ENCODE assay signal across 20 mouse cellular contexts in genomic region chr16:88087280-88087679, GRCm38 (mm10).
DNase-seq lines count a peak whose midpoint lies in the region; ATAC-seq lines count a peak whose summit lies in the region.
"Had no signal": no experiment of that assay in that cellular context is flagged by ENCODE, and none has a peak within 500 bp of the region (broad histone marks: within the 10 kb centered on the region; RNA-seq: fewer than 3 reads in every experiment).

No protein-coding gene starts in this region.

- no peak for DNase-seq in hindbrain, embryonic 10.5 days (ENCODE audit: low spot score)
- DNase-seq in right cerebral cortex, postnatal 14 days: peak; percentile 15
- no peak for DNase-seq in right cerebral cortex, postnatal 25 days
- DNase-seq in hindbrain, embryonic 14.5 days (ENCODE audit: low spot score): no peak
- DNase-seq in frontal cortex, postnatal 25 days (ENCODE audit: low spot score in 2 of 2): no peak
- no peak for DNase-seq in frontal cortex, postnatal 36 days (ENCODE audit: low spot score in 2 of 2)
- DNase-seq: adrenal gland, postnatal 10 days; gastrocnemius, postnatal 25 days; heart, postnatal 4 days; kidney, adult 11 months; kidney, postnatal 25 days; spleen, adult 18-20 months; thymus, postnatal 14 days had no signal

- no peaks in the 10 kb centered on the region for H3K9me3 ChIP-seq in hindbrain, embryonic 13.5 days
- no peaks in the 10 kb centered on the region for H3K9me3 ChIP-seq in hindbrain, embryonic 10.5 days
- no peaks in the 10 kb centered on the region for H3K9me3 ChIP-seq in hindbrain, embryonic 14.5 days (ENCODE audit: control insufficient read depth, low read length)
- H3K9me3 ChIP-seq: embryonic facial prominence, embryonic 12.5 days; heart, embryonic 12.5 days; lung, embryonic 15.5 days; stomach, embryonic 15.5 days had no signal

- no peak overlapping the region for H3K4me2 ChIP-seq in hindbrain, embryonic 13.5 days
- no peak overlapping the region for H3K4me2 ChIP-seq in hindbrain, embryonic 14.5 days (replicated peaks)
- H3K4me2 ChIP-seq: embryonic facial prominence, embryonic 12.5 days; heart, embryonic 12.5 days; liver, embryonic 11.5 days; lung, embryonic 15.5 days; stomach, embryonic 15.5 days had no signal

- peak; percentile 68; the same call in 1 of the 2 replicates for ATAC-seq in hindbrain, embryonic 13.5 days (ENCODE audit: low FRiP score)
- peak; percentile 60; the same call in 1 of the 2 replicates for ATAC-seq in hindbrain, embryonic 14.5 days (ENCODE audit: low FRiP score)
- ATAC-seq: CD4-positive, CD25-positive, alpha-beta regulatory T cell, adult 4 months had no signal

- H3K9ac ChIP-seq in hindbrain, embryonic 13.5 days: 0 out of 2 replicates have a peak overlapping the region, but pooled peaks have one; percentile 14
- no peak overlapping the region for H3K9ac ChIP-seq in hindbrain, embryonic 14.5 days
- H3K9ac ChIP-seq: embryonic facial prominence, embryonic 12.5 days; heart, embryonic 12.5 days; lung, embryonic 15.5 days; stomach, embryonic 15.5 days had no signal

- no peaks in the 10 kb centered on the region for H3K36me3 ChIP-seq in hindbrain, embryonic 13.5 days
- H3K36me3 ChIP-seq in hindbrain, embryonic 10.5 days: no peaks in the 10 kb centered on the region
- no peaks in the 10 kb centered on the region for H3K36me3 ChIP-seq in hindbrain, embryonic 14.5 days (replicated peaks; ENCODE audit: control insufficient read depth, insufficient read depth)
- H3K36me3 ChIP-seq: embryonic facial prominence, embryonic 12.5 days; heart, embryonic 12.5 days; lung, embryonic 15.5 days; stomach, embryonic 15.5 days had no signal

- H3K27ac ChIP-seq in hindbrain, embryonic 13.5 days: no peak overlapping the region
- H3K27ac ChIP-seq in hindbrain, embryonic 10.5 days: no peak overlapping the region
- H3K27ac ChIP-seq in hindbrain, embryonic 14.5 days: no peak overlapping the region
- H3K27ac ChIP-seq: embryonic facial prominence, embryonic 12.5 days; lung, embryonic 15.5 days; stomach, embryonic 15.5 days had no signal

- H3K4me1 ChIP-seq in hindbrain, embryonic 13.5 days (replicated peaks): peaks cover 15% of the 10 kb centered on the region
- H3K4me1 ChIP-seq in hindbrain, embryonic 10.5 days (replicated peaks): no peaks in the 10 kb centered on the region
- H3K4me1 ChIP-seq in hindbrain, embryonic 14.5 days (replicated peaks; ENCODE audit: control insufficient read depth, insufficient read depth, low read length): 0 out of 2 replicates have a peak, but pooled peaks cover 6% of the 10 kb centered on the region
- H3K4me1 ChIP-seq: embryonic facial prominence, embryonic 12.5 days; heart, embryonic 12.5 days; lung, embryonic 15.5 days; stomach, embryonic 15.5 days had no signal

- H3K4me3 ChIP-seq in hindbrain, embryonic 13.5 days: no peak overlapping the region
- no peak overlapping the region for H3K4me3 ChIP-seq in hindbrain, embryonic 10.5 days
- H3K4me3 ChIP-seq in hindbrain, embryonic 14.5 days (replicated peaks; ENCODE audit: low read length): no peak overlapping the region
- H3K4me3 ChIP-seq: embryonic facial prominence, embryonic 12.5 days; heart, embryonic 12.5 days; lung, embryonic 15.5 days; stomach, embryonic 15.5 days had no signal

- 48% methylated on average over 7 of the region's 7 CpGs for WGBS in hindbrain, embryonic 13.5 days
- WGBS in hindbrain, embryonic 10.5 days: 87% methylated on average over 7 of the region's 7 CpGs
- WGBS in hindbrain, embryonic 14.5 days: 41% methylated on average over 7 of the region's 7 CpGs

- no peaks in the 10 kb centered on the region for H3K27me3 ChIP-seq in hindbrain, embryonic 13.5 days
- no peaks in the 10 kb centered on the region for H3K27me3 ChIP-seq in hindbrain, embryonic 10.5 days (ENCODE audit: insufficient read depth, poor library complexity, severe bottlenecking)
- no peaks in the 10 kb centered on the region for H3K27me3 ChIP-seq in hindbrain, embryonic 14.5 days (ENCODE audit: control insufficient read depth, insufficient read depth, low read length)
- H3K27me3 ChIP-seq: embryonic facial prominence, embryonic 12.5 days; heart, embryonic 12.5 days; lung, embryonic 15.5 days; stomach, embryonic 15.5 days had no signal
